Mouse (Mus musculus): Measurements from ENCODE around the gene 4930402F06Rik. TPM values are rescaled to one million over a fixed set of nuclear protein-coding genes. Genes with fewer than 3 reads are reported as not detected.

The 4930402F06Rik gene
- not detected in 2 replicates for polyA plus RNA-seq (2016; fragmentation: Nextera tagmentation; extraction: Ambion mirVana)

GRCm38 (mm10) chr2:35397096-35397495 lies at the start of gene 4930402F06Rik:
TSS of gene 4930402F06Rik (minus strand) at chr2:35397175.
- 59% methylated on average over 5 of the region's 5 CpGs for WGBS (ENCODE audit: insufficient replicate concordance)
- Histone ChIP-seq H3K36me3 (peaks cover 13% of the 10 kb centered on the region), H3K4me2 (no peak within 1 kb of the TSS), H3K9me3 (replicated peaks) (no peaks in the 10 kb centered on the region), H3K27me3 (replicated peaks) (no peaks in the 10 kb centered on the region), H3K4me1 (0 out of 2 replicates have a peak, but pooled peaks cover 5% of the 10 kb centered on the region), H3K4me3 (no peak within 1 kb of the TSS), H3K27ac (no peak within 1 kb of the TSS), H3K9ac (no peak within 1 kb of the TSS)
- no peak for ATAC-seq

- peaks cover 91% of the 10 kb centered on the region for H3K4me1 ChIP-seq
- ATAC-seq: no peak
- H3K9ac ChIP-seq: no peak overlapping the region
- H3K4me3 ChIP-seq: no peak overlapping the region
- peak overlapping the region; percentile 8; the same call in 1 of the 2 replicates for H3K4me2 ChIP-seq
- WGBS (ENCODE audit: insufficient replicate concordance): 59% methylated on average over 5 of the region's 5 CpGs
- H3K27me3 ChIP-seq (replicated peaks): no peaks in the 10 kb centered on the region
- no peaks in the 10 kb centered on the region for H3K9me3 ChIP-seq (replicated peaks)
- H3K36me3 ChIP-seq: peaks cover 23% of the 10 kb centered on the region
- H3K27ac ChIP-seq: peak overlapping the region; percentile 59; the same call in 1 of the 2 replicates
These were observed 49.3 kb upstream of the 4930402F06Rik start for GRCm38 (mm10) chr2:35446300-35446699.

- no peak overlapping the region for H3K4me2 ChIP-seq
- H3K36me3 ChIP-seq: peaks cover 30% of the 10 kb centered on the region
- peaks cover 85% of the 10 kb centered on the region for H3K4me1 ChIP-seq
- no peak overlapping the region for H3K27ac ChIP-seq
- H3K4me3 ChIP-seq: no peak overlapping the region
- no peaks in the 10 kb centered on the region for H3K9me3 ChIP-seq (replicated peaks)
- no peak overlapping the region for H3K9ac ChIP-seq
- no peaks in the 10 kb centered on the region for H3K27me3 ChIP-seq (replicated peaks)
- ATAC-seq: no peak
- WGBS (ENCODE audit: insufficient replicate concordance): 73% methylated on average over 7 of the region's 7 CpGs
These were observed 48.6 kb upstream of the 4930402F06Rik start for GRCm38 (mm10) chr2:35445610-35446009.

- Histone ChIP-seq H3K27ac (peak overlapping the region; percentile 10; the same call in 1 of the 2 replicates), H3K36me3 (peaks cover 32% of the 10 kb centered on the region), H3K4me1 (peaks cover 77% of the 10 kb centered on the region), H3K4me2 (peak overlapping the region; percentile 24), H3K9me3 (replicated peaks) (no peaks in the 10 kb centered on the region), H3K27me3 (replicated peaks) (no peaks in the 10 kb centered on the region), H3K4me3 (no peak overlapping the region), H3K9ac (no peak overlapping the region)
- ATAC-seq: no peak
- 44% methylated on average over 6 of the region's 6 CpGs for WGBS (ENCODE audit: insufficient replicate concordance)
These were observed 47.8 kb upstream of the 4930402F06Rik start for GRCm38 (mm10) chr2:35444764-35445262.

GRCm38 (mm10) chr2:35443981-35444763 lies 47.2 kb upstream of the 4930402F06Rik start:
- no peak overlapping the region for H3K9ac ChIP-seq
- H3K4me1 ChIP-seq: peaks cover 71% of the 10 kb centered on the region
- no peak for ATAC-seq
- no peaks in the 10 kb centered on the region for H3K27me3 ChIP-seq (replicated peaks)
- peak overlapping the region; percentile 24 for H3K4me2 ChIP-seq
- no peak overlapping the region for H3K4me3 ChIP-seq
- H3K9me3 ChIP-seq (replicated peaks): no peaks in the 10 kb centered on the region
- peaks cover 32% of the 10 kb centered on the region for H3K36me3 ChIP-seq
- H3K27ac ChIP-seq: 0 out of 2 replicates have a peak overlapping the region, but pooled peaks have one; percentile 10
- WGBS (ENCODE audit: insufficient replicate concordance): 44% methylated on average over 16 of the region's 16 CpGs

- ATAC-seq: no peak
- Histone ChIP-seq H3K4me1 (peaks cover 68% of the 10 kb centered on the region), H3K9ac (no peak overlapping the region), H3K36me3 (peaks cover 39% of the 10 kb centered on the region), H3K9me3 (replicated peaks) (no peaks in the 10 kb centered on the region), H3K4me3 (no peak overlapping the region), H3K27ac (no peak overlapping the region), H3K27me3 (replicated peaks) (no peaks in the 10 kb centered on the region), H3K4me2 (no peak overlapping the region)
- 85% methylated on average over 5 of the region's 5 CpGs for WGBS (ENCODE audit: insufficient replicate concordance)
These were observed 46.4 kb upstream of the 4930402F06Rik start for GRCm38 (mm10) chr2:35443325-35443724.

GRCm38 (mm10) chr2:35442079-35442478 lies 45.1 kb upstream of the 4930402F06Rik start:
- H3K4me2 ChIP-seq: no peak overlapping the region
- peaks cover 58% of the 10 kb centered on the region for H3K4me1 ChIP-seq
- peaks cover 40% of the 10 kb centered on the region for H3K36me3 ChIP-seq
- no peak overlapping the region for H3K27ac ChIP-seq
- WGBS (ENCODE audit: insufficient replicate concordance): 72% methylated on average over 6 of the region's 6 CpGs
- no peaks in the 10 kb centered on the region for H3K27me3 ChIP-seq (replicated peaks)
- no peak for ATAC-seq
- no peak overlapping the region for H3K9ac ChIP-seq
- H3K4me3 ChIP-seq: no peak overlapping the region
- no peaks in the 10 kb centered on the region for H3K9me3 ChIP-seq (replicated peaks)

- Histone ChIP-seq H3K9me3 (replicated peaks) (no peaks in the 10 kb centered on the region), H3K27ac (no peak overlapping the region), H3K4me1 (peaks cover 51% of the 10 kb centered on the region), H3K4me2 (no peak overlapping the region), H3K4me3 (no peak overlapping the region), H3K27me3 (replicated peaks) (no peaks in the 10 kb centered on the region), H3K36me3 (peaks cover 39% of the 10 kb centered on the region), H3K9ac (no peak overlapping the region)
- ATAC-seq: no peak
- 69% methylated on average over 6 of the region's 6 CpGs for WGBS (ENCODE audit: insufficient replicate concordance)
These were observed 44.4 kb upstream of the 4930402F06Rik start for GRCm38 (mm10) chr2:35441419-35441818.

- Histone ChIP-seq H3K27me3 (replicated peaks) (no peaks in the 10 kb centered on the region), H3K4me1 (peaks cover 46% of the 10 kb centered on the region), H3K9me3 (replicated peaks) (no peaks in the 10 kb centered on the region), H3K27ac (no peak overlapping the region), H3K4me2 (no peak overlapping the region), H3K36me3 (peaks cover 43% of the 10 kb centered on the region), H3K9ac (no peak overlapping the region), H3K4me3 (no peak overlapping the region)
- ATAC-seq: no peak
- WGBS (ENCODE audit: insufficient replicate concordance): 90% methylated on average over 3 of the region's 3 CpGs
These were observed 43.5 kb upstream of the 4930402F06Rik start for GRCm38 (mm10) chr2:35440480-35440879.

- ATAC-seq: no peak
- Histone ChIP-seq H3K4me1 (peaks cover 51% of the 10 kb centered on the region), H3K9me3 (replicated peaks) (no peaks in the 10 kb centered on the region), H3K4me2 (no peak overlapping the region), H3K4me3 (no peak overlapping the region), H3K36me3 (peaks cover 46% of the 10 kb centered on the region), H3K9ac (no peak overlapping the region), H3K27me3 (replicated peaks) (no peaks in the 10 kb centered on the region), H3K27ac (no peak overlapping the region)
- 86% methylated on average over 2 of the region's 2 CpGs for WGBS (ENCODE audit: insufficient replicate concordance)
These were observed 40.8 kb upstream of the 4930402F06Rik start for GRCm38 (mm10) chr2:35437796-35438195.

- H3K9me3 ChIP-seq (replicated peaks): no peaks in the 10 kb centered on the region
- peaks cover 49% of the 10 kb centered on the region for H3K36me3 ChIP-seq
- H3K4me2 ChIP-seq: no peak overlapping the region
- ATAC-seq: no peak; the same call in 1 of the 2 replicates
- WGBS (ENCODE audit: insufficient replicate concordance): 74% methylated on average over 6 of the region's 6 CpGs
- H3K27ac ChIP-seq: no peak overlapping the region
- H3K4me1 ChIP-seq: peaks cover 51% of the 10 kb centered on the region
- H3K27me3 ChIP-seq (replicated peaks): no peaks in the 10 kb centered on the region
- no peak overlapping the region for H3K9ac ChIP-seq
- no peak overlapping the region for H3K4me3 ChIP-seq
These were observed 37.7 kb upstream of the 4930402F06Rik start for GRCm38 (mm10) chr2:35434576-35435123.

GRCm38 (mm10) chr2:35433428-35433827 lies 36.5 kb upstream of the 4930402F06Rik start:
- ATAC-seq: 0 out of 2 replicates have a peak, but pooled peaks have one; percentile 13
- no peaks in the 10 kb centered on the region for H3K9me3 ChIP-seq (replicated peaks)
- H3K9ac ChIP-seq: no peak overlapping the region
- 56% methylated on average over 4 of the region's 4 CpGs for WGBS (ENCODE audit: insufficient replicate concordance)
- peaks cover 52% of the 10 kb centered on the region for H3K36me3 ChIP-seq
- peaks cover 46% of the 10 kb centered on the region for H3K4me1 ChIP-seq
- H3K27ac ChIP-seq: peak overlapping the region; percentile 39
- H3K4me2 ChIP-seq: no peak overlapping the region
- H3K4me3 ChIP-seq: no peak overlapping the region
- no peaks in the 10 kb centered on the region for H3K27me3 ChIP-seq (replicated peaks)

All from liver, embryonic 12.5 days (tissue).